Mouse (Mus musculus) lung, embryonic 14.5 days (tissue): ENCODE measurements around the gene Ccdc33. TPM values are rescaled to one million over a fixed set of nuclear protein-coding genes. Genes with fewer than 3 reads are reported as not detected.

ENCODE experiments used
- ATAC-seq: fragments of 200-750 bp; cut with Nextera tagmentation; 2 replicates; pipeline ENCODE4 v1.8.0; 2017; ENCODE audit warnings: mild to moderate bottlenecking, moderate TSS enrichment, moderate library complexity; ENCODE audit not compliant: insufficient read depth
- DNase-seq: peaks from one replicate; pipeline ENCODE4 v3.0.0-alpha.2; 2015
- H3K27ac ChIP-seq: fragments of 300-500 bp; sonication (generic); 2 replicates; pipeline ENCODE4 v1.5.1; 2014; ENCODE audit warnings: low read depth, mild to moderate bottlenecking, moderate library complexity
- H3K27me3 ChIP-seq: fragments of 300-500 bp; sonication (generic); 2 replicates; pipeline ENCODE4 v1.6.1; 2014; ENCODE audit warnings: low read length, control low read depth; ENCODE audit not compliant: insufficient read depth
- H3K36me3 ChIP-seq: fragments of 300-500 bp; sonication (generic); 2 replicates; pipeline ENCODE4 v1.6.1; 2014; ENCODE audit warnings: control low read depth; ENCODE audit not compliant: insufficient read depth
- H3K4me1 ChIP-seq: fragments of 300-500 bp; sonication (generic); 2 replicates; pipeline ENCODE4 v1.6.1; 2014; ENCODE audit warnings: antibody characterized with exemption, control low read depth; ENCODE audit not compliant: insufficient read depth
- H3K4me2 ChIP-seq: fragments of 300-500 bp; sonication (generic); 2 replicates; pipeline ENCODE4 v1.6.1; 2014; ENCODE audit warnings: mild to moderate bottlenecking
- H3K4me3 ChIP-seq: fragments of 300-500 bp; sonication (generic); 2 replicates; pipeline ENCODE4 v1.5.1; 2014; ENCODE audit warnings: low read depth, low read length
- H3K9ac ChIP-seq: fragments of 300-500 bp; sonication (generic); 2 replicates; pipeline ENCODE4 v1.6.1; 2014
- H3K9me3 ChIP-seq: fragments of 300-500 bp; sonication (generic); 2 replicates; pipeline ENCODE4 v1.6.1; 2016; ENCODE audit warnings: low read depth, low read length, control low read depth
- CTCF ChIP-seq: IDR thresholded peaks from 2 replicates; pipeline ENCODE4 v1.5.1; 2016; ENCODE audit warnings: antibody characterized with exemption, low read depth
- WGBS: fragments of 180-500 bp; shearing (Covaris S2); extraction: QIAGEN DNeasy Blood & Tissue Kit; methylation state at CpG from one replicate; pipeline ENCODE4 v1.1.7; 2014; 5-methylcytosine and 5-hydroxymethylcytosine counted together
- polyA plus RNA-seq: library from polyadenylated mRNA; unstranded; fragments of >200 nt; fragmentation: Nextera tagmentation; extraction: Ambion mirVana; gene quantifications from 2 replicates; pipeline ENCODE4 v1.2.1, GENCODE M21; 2014

Gene Ccdc33
- polyA plus RNA-seq, result not detected in 2 replicates

- Histone ChIP-seq H3K4me1 (peaks cover 19% of the 10 kb centered on the region), H3K36me3 (no peaks in the 10 kb centered on the region), H3K27me3 (peaks cover 6% of the 10 kb centered on the region; the same call in 1 of the 2 replicates), H3K27ac (no peak within 1 kb of the TSS), H3K4me3 (no peak within 1 kb of the TSS), H3K9me3 (no peaks in the 10 kb centered on the region), H3K4me2 (no peak within 1 kb of the TSS), H3K9ac (no peak within 1 kb of the TSS)
- ATAC-seq (no peak), DNase-seq (peak; percentile 65)
- WGBS, result 15% methylated on average over 2 of the region's 2 CpGs
- TF ChIP-seq CTCF, result no peak
These were observed at the start of gene Ccdc33 for GRCm38 (mm10) chr9:58118671-58119070. Ccdc33 (minus strand) TSS chr9:58118823.

- no peak for TF ChIP-seq CTCF
- H3K27me3 ChIP-seq, result no peaks in the 10 kb centered on the region
- WGBS, result 82% methylated on average over 1 of the region's 1 CpGs
- H3K36me3 ChIP-seq, result no peaks in the 10 kb centered on the region
- no peaks in the 10 kb centered on the region for H3K4me1 ChIP-seq
- H3K4me3 ChIP-seq, result no peak overlapping the region
- no peak overlapping the region for H3K27ac ChIP-seq
- ATAC-seq, result no peak
- H3K4me2 ChIP-seq, result no peak overlapping the region
- H3K9ac ChIP-seq, result no peak overlapping the region
- no peak for DNase-seq
- no peaks in the 10 kb centered on the region for H3K9me3 ChIP-seq
These were observed 47.2 kb upstream of the Ccdc33 start for GRCm38 (mm10) chr9:58165779-58166178.

GRCm38 (mm10) chr9:58163146-58163545 is 44.5 kb upstream of the Ccdc33 start:
- TF ChIP-seq CTCF, result no peak
- Histone ChIP-seq H3K4me3 (no peak overlapping the region), H3K9me3 (no peaks in the 10 kb centered on the region), H3K27ac (no peak overlapping the region), H3K27me3 (no peaks in the 10 kb centered on the region), H3K4me1 (peaks cover 8% of the 10 kb centered on the region), H3K36me3 (no peaks in the 10 kb centered on the region), H3K9ac (no peak overlapping the region), H3K4me2 (no peak overlapping the region)
- WGBS, result 59% methylated on average over 5 of the region's 5 CpGs
- ATAC-seq, result no peak
- DNase-seq, result no peak

GRCm38 (mm10) chr9:58162173-58162572 is 43.5 kb upstream of the Ccdc33 start:
- Histone ChIP-seq H3K9me3 (no peaks in the 10 kb centered on the region), H3K27me3 (no peaks in the 10 kb centered on the region), H3K4me2 (no peak overlapping the region), H3K4me3 (no peak overlapping the region), H3K9ac (no peak overlapping the region), H3K4me1 (peaks cover 16% of the 10 kb centered on the region), H3K27ac (no peak overlapping the region), H3K36me3 (no peaks in the 10 kb centered on the region)
- DNase-seq (no peak), ATAC-seq (no peak)
- 90% methylated on average over 3 of the region's 3 CpGs for WGBS
- no peak for TF ChIP-seq CTCF

GRCm38 (mm10) chr9:58160315-58160714 is 41.7 kb upstream of the Ccdc33 start:
- 64% methylated on average over 5 of the region's 5 CpGs for WGBS

GRCm38 (mm10) chr9:58159855-58160254 is 41.2 kb upstream of the Ccdc33 start:
- Histone ChIP-seq H3K4me3 (no peak overlapping the region), H3K36me3 (0 out of 2 replicates have a peak, but pooled peaks cover 4% of the 10 kb centered on the region), H3K9ac (peak overlapping the region; percentile 7; the same call in 1 of the 2 replicates), H3K27me3 (no peaks in the 10 kb centered on the region), H3K27ac (peak overlapping the region; percentile 99), H3K9me3 (no peaks in the 10 kb centered on the region), H3K4me2 (no peak overlapping the region; the same call in 1 of the 2 replicates), H3K4me1 (peaks cover 39% of the 10 kb centered on the region)
- ATAC-seq (peak; percentile 23; the same call in 1 of the 2 replicates), DNase-seq (peak; percentile 66)
- 22% methylated on average over 4 of the region's 4 CpGs for WGBS
- no peak for TF ChIP-seq CTCF

More at GRCm38 (mm10) chr9:58160315-58160714, 41.7 kb upstream of the Ccdc33 start:
- ATAC-seq (no peak), DNase-seq (no peak)
- Histone ChIP-seq H3K27me3 (no peaks in the 10 kb centered on the region), H3K9me3 (no peaks in the 10 kb centered on the region), H3K36me3 (0 out of 2 replicates have a peak, but pooled peaks cover 4% of the 10 kb centered on the region), H3K4me1 (peaks cover 34% of the 10 kb centered on the region), H3K27ac (peak overlapping the region; percentile 99), H3K9ac (0 out of 2 replicates have a peak overlapping the region, but pooled peaks have one; percentile 7), H3K4me2 (no peak overlapping the region), H3K4me3 (no peak overlapping the region)
- TF ChIP-seq CTCF, result no peak

GRCm38 (mm10) chr9:58158541-58159311 is 40.1 kb upstream of the Ccdc33 start:
- Histone ChIP-seq H3K9me3 (no peaks in the 10 kb centered on the region), H3K4me1 (peaks cover 50% of the 10 kb centered on the region), H3K27ac (peak overlapping the region; percentile 99), H3K27me3 (no peaks in the 10 kb centered on the region), H3K4me2 (peak overlapping the region; percentile 72), H3K36me3 (0 out of 2 replicates have a peak, but pooled peaks cover 4% of the 10 kb centered on the region), H3K4me3 (peak overlapping the region; percentile 32), H3K9ac (peak overlapping the region; percentile 51)
- no peak for TF ChIP-seq CTCF
- ATAC-seq (peak; percentile 86), DNase-seq (peak; percentile 88)
- 6% methylated on average over 7 of the region's 7 CpGs for WGBS
